Mouse (Mus musculus): ENCODE data around the gene Magi2.
"Not testable (repeated sequence)": the region's sequence is repeated elsewhere in the genome, so short reads cannot be mapped to it uniquely, and the experiment has no call there.

Gene Magi2

GRCm38 (mm10) chr5:19226866-19227243 lies at the start of gene Magi2:
Gene Magi2 (plus strand): TSS chr5:19227036.
- no peak for DNase-seq (ENCODE audit: low spot score in 2 of 2)

DNA sequence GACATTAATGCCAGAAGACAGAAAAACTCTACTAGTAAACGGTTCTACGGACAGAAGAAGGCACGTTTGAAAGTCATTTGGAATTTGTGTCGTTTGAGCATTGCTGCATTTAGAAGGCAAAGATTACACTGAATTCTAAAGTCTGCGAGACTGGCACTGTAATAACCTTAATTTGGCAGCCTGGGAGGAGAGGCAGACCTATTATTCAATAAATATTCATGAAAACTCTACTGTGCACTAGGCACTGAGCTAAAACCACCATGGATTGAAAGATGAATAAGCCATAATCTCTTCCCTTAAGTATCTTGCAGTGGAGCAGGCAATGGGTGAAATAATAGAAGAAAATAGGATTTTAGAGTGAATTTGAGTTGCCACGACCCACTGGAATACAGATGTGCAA lies 48.2 kb upstream of the Magi2 start:
- DNase-seq (ENCODE audit: low spot score in 2 of 2), result no peak

- no peak for DNase-seq (ENCODE audit: low spot score in 2 of 2)
These were observed 40.7 kb upstream of the Magi2 start for GRCm38 (mm10) chr5:19186175-19186574.

DNA sequence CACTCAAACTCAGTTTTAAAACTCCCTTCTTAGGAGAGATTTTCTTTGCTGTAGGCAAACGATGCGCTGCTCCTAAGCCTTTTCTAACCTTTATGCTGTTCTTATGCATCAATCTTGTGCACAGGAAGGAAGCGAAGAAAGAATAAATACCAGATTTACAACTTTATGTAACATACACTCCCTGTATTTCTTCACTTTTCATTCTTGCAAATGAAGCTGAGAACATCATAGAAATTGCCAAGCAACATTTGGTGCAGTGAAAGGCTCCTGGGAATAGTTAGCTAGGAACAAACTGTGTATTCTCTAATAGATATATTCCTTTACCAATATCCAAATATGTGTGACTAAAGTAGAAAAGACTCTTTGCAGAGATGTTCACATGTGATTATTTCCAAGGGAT lies 15.2 kb upstream of the Magi2 start:
- DNase-seq (ENCODE audit: low spot score in 2 of 2), result no peak

DNA sequence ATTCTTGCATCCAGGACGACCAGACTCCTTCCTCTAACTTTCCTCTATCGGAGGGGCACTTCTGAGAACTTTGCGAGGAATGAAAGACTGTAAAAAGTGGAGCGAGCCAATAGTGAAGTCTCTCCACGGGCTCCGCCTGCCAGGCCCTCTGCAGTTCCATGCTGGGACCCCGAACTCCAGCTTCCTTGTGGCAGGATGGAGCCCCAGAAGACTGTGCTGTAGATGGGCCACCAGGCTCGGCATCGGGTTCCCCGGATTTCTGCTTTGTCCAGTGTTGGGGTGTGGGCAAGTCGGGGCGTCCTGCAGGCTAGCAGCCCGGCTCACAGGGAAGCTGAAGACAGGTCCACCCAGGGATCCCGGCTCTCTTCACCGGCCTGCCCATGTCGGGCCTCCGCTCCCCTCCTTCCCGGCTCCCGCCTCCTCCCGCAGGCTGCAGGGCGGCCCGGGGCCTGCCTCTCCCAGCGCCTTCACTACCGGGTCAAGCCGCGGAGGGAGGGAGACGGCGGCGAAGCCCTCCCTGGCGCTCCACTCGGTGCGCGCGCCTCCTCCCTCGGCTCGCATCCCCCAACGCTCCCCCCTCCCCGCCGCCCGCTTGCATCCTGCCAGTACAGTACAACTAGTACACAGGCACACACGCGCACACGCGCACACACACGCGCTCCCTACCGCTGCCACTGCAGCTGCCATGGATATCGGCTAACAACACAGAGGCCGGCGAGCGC lies 531 bp upstream of the Magi2 start:
- no peak for DNase-seq (ENCODE audit: low spot score in 2 of 2)

DNA sequence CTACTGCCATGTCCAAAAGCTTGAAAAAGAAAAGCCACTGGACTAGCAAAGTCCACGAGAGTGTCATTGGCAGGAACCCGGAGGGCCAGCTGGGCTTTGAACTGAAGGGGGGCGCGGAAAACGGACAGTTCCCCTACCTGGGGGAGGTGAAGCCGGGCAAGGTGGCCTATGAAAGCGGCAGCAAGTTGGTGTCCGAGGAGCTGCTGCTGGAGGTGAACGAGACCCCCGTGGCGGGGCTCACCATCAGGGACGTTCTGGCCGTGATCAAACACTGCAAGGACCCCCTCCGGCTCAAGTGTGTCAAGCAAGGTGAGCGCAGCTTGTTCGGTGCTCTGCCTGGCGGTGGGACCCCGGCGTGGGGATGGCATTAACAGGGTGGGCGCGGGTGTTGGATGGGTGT lies 445 bp downstream of the Magi2 start:
- no peak for DNase-seq (ENCODE audit: low spot score in 2 of 2)

GRCm38 (mm10) chr5:19227791-19228331 lies 1.0 kb downstream of the Magi2 start:
- no peak for DNase-seq (ENCODE audit: low spot score in 2 of 2)

DNA sequence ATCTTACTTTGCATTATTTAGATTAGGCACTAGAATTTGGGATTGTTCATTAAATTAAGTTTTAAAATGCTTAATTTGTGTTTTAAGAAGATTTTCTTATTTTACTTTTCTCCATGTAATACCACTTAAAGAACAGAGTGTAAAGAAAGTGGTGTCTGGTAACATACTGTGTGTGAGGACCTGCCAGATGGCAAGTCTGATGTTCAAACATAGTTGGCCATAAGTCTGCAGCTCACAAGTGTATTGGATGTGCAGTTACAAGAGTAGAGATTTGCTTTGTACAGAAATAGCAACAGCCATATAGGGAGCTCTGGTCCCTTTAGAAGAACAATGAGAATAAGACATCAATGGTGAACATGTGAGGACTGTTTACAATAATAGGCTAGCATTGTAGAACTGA lies 15.0 kb downstream of the Magi2 start:
- DNase-seq (ENCODE audit: low spot score in 2 of 2), result no peak

GRCm38 (mm10) chr5:19246426-19246825 lies 19.6 kb downstream of the Magi2 start:
- DNase-seq (ENCODE audit: low spot score in 2 of 2), result no peak

- DNase-seq (ENCODE audit: low spot score in 2 of 2), result no peak
These were observed 20.4 kb downstream of the Magi2 start for GRCm38 (mm10) chr5:19247266-19247665.

GRCm38 (mm10) chr5:19262816-19263215 lies 36.0 kb downstream of the Magi2 start:
- DNase-seq (ENCODE audit: low spot score in 2 of 2), result no peak

DNA sequence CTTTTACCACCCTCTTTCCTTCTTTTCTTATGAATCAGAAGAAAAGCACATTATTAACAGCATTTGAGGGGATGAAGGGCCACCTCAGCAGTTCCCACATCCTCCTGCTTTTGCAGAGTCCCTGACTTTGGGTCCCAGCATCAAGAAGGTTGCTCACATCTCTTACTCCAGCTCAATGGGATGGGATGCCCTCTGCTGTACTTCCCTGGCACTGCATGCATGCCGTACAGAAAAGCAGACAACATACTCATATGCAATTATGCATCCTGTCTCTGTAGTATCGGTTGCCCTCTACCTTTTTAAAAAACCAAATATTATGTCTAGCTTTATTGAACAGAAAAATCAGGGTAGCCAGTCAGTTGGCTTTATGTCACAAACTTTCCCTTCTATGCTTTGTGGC lies 37.8 kb downstream of the Magi2 start:
- no peak for DNase-seq (ENCODE audit: low spot score in 2 of 2)

DNA sequence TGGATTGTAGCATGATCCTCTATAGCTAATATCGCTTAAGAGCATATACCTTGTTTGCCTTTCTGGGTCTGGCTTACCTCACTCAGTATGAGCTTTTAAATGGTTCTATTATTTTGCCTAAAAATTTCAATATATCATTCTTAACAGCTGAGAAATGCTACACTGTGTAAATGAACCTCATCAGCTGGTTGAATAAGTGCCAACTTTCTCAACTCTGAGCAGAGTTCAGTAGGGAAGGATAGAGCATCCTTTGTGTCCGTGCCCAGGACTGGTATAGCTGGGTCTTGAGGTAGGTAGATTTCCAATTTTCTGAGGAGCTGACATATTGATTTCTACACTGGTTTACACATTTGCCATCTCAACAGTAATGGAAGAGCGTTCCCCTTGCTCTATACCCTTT lies 65.7 kb downstream of the Magi2 start:
- no peak for DNase-seq (ENCODE audit: low spot score in 2 of 2)

DNA sequence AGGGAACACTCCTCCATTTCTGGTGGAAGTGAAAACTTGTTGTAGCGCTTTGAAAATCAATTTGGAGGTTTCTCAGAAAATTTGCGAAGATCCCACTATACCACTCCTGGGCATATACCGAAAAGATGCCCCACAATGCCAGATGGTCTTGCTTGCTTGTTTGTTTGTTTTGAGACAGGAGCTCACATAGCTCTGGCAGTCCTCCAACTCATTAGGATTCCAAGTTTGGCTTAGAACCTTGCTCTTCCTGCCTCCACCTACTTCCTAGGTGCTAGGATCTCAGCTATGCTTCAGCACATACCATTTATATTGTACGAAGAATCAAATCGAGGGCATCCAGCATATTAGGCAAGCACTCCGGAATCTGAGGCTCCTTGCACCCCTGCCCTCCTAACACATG lies 79.8 kb downstream of the Magi2 start:
- DNase-seq (ENCODE audit: low spot score in 2 of 2), result no peak

DNA sequence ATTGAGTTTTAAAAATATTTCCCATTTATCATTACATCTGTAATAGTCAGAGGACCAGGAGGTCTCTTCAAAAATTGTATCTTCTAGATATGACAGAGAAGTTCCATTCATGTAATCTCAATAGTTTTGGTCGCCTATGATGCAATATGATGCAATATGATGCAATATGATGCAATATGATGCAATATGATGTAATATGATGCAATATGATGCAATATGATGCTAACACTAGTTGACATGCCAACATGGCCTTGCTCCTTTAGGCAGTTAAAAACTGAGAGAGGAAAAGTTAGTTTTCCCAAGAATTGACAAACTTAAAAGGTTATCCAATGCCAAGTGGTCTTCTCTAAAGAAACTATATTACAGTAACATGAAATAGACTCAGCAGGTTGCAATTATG lies 83.0 kb downstream of the Magi2 start:
- no peak for DNase-seq (ENCODE audit: low spot score in 2 of 2)

DNA sequence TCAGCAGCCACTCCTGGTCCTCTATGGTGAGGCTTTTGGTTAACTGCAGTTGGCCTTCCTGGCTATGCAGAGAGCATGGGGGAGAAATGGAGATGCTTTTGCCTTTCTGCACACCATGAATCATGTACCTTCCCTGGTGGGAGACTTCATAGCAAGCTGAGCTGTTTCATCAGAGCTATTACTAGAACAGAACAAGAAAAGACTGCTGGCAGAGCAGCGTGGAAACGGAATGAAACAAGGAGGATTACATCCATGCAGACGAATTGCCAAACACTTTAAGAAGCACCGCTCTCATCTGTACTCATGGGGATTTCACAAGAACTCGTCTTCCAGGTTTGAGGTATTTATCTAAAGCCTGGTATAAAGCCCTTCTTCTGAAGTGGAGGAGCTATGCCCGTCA lies 95.7 kb downstream of the Magi2 start:
- DNase-seq (ENCODE audit: low spot score in 2 of 2), result no peak

DNA sequence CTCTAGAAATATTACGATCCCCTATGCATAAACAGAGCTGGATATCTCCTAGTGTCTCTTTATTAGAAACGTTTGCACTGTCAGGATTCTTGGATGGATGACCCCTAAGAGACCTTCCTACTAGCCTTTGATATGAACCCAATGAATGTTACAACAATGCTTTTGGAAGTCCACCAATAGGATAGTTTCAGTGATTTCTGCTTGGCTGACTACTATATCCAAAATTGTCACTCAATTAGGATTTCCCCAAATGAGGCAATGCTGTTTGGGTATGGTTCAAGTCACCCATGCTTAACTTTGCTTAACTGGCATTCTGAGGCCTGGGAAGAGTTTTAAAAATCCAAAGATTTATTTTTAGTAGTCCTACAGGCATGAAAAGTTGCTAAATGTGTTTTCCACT lies 110.7 kb downstream of the Magi2 start:
- no peak for DNase-seq (ENCODE audit: low spot score in 2 of 2)

DNA sequence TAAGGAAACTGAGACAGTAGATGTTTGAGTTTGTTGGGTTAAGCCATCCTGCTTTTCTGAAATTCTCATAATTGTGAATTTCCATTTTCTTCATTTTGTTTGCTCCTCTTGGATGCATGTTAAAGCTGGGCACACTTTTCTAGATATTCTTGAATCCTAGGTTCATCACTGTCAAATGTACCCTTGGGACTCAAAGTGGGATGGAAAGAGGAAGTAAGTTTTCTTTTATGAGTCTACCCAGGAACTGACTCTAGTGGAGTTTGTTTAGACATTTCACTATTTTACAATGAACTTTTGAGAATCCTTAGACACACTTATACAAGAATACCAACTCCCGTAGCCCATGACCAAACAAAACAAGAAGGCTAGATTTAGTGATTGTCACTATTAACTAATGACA lies 141.3 kb downstream of the Magi2 start:
- DNase-seq (ENCODE audit: low spot score in 2 of 2), result no peak

- no peak for DNase-seq (ENCODE audit: low spot score in 2 of 2)
These were observed 169.0 kb downstream of the Magi2 start for GRCm38 (mm10) chr5:19395876-19396275.

- no peak for DNase-seq (ENCODE audit: low spot score in 2 of 2)
These were observed 173.5 kb downstream of the Magi2 start for GRCm38 (mm10) chr5:19400299-19400698.

DNA sequence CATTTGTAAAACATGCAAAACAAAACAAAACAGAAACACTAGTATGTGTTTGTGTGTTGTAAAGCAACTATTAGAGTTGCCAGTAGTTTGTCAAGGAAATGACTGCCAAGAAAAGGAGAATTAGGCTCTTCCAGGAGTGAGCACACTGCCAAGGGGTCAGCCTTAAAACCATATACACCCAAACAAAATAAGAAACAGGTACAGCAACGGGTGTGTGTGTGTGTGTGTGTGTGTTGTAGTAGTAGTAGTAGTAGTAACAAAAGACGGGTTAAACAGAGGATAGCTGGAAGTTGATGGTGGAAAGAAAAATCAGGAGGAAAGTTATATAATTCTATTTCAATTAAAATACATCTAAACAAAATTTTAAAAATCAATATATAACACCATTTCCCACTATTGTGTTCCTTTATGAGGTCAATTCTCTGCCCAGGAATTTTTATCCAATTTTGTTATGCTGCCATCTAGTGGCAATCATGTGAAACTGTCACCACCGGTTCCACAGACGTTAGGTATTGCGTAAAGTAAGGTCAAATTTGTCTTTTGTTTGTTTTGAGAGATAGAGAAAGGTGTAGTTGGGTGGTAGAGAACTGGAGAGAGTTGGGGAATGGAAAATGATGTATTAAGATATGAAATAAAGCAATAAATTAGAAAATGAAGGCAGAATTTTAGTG lies 174.0 kb downstream of the Magi2 start:
- DNase-seq (ENCODE audit: low spot score in 2 of 2), result no peak

DNA sequence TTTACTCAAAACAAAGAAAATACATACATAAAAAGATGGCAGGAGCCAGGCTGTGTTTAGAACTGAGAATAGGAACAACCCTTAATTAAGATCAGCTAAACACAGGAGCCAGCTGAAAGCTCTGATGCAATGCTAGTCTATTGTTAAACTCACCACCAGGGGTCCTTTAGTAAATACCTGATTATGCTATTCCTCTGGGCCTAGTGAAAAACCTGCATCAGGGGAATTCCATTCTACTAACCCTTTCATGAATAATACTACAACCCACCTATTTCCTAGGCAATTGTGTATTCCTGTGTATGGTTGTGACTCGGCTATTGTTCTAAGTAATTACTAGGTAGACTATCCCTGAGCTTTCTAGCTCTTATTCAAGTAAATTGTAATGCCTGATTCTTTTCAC lies 177.4 kb downstream of the Magi2 start:
- not testable (repeated sequence) for DNase-seq (ENCODE audit: low spot score in 2 of 2)

DNA sequence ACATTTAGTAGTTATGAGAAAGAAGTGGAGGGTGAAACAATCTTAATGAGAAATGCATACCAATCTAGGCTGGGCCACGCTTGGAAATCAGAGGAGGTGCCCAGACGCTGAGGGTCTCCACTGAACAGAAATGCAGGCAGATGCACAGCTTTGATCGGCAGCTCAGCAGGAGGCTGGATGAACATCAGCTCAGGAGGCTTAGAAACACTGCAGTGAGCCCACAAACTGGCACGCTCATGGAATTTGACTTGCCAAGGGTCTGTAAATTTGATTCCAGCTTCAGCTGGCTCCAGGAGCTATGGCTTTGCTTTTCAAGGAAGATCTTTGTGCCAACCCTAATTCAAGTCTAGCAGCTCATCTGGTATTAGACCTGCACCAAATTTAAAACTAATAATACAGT lies 187.7 kb downstream of the Magi2 start:
- DNase-seq (ENCODE audit: low spot score in 2 of 2), result no peak

Measured in spleen, postnatal 14 days (tissue).